Mouse (Mus musculus): ENCODE results near the gene Fam183b. TPM values are rescaled to one million over a fixed set of nuclear protein-coding genes. Genes with fewer than 3 reads are reported as not detected.
"Not testable (repeated sequence)": the region's sequence is repeated elsewhere in the genome, so short reads cannot be mapped to it uniquely, and the experiment has no call there.

Fam183b gene
- polyA plus RNA-seq (2014; fragmentation: Nextera tagmentation; extraction: Ambion mirVana) = 6.3 and 6.8 TPM in 2 replicates

DNA sequence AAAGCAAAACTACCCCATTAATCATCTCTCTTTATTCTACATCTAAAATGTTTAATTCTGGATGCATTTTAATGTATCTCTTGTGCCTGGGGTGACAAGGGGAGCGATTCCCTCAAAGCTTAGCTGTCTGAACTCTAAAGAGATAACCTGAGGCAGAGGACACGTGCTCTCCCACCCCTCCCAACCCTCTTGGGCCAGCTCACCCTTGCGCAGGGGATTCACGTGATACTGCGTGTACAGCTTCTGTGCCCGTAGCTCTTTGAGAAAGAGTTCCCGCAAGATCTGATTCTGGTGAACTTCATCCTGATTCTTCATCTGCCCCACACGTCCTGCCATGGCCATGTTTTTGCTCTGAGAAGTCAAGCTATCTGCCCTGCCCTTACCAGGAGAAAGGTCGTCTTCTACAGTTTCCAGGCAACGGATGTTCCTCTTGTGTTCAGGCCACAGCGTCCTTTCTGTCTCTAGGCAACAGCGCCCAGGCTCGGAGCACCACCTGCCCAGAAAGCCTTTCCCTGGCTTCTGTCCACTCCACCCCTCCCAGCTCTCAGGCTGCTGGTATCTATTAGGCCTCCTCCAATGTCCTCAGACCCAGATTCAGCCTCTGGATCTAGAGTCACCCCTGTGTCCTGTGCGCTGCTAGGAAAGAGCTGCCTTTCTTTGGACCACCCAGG lies at the start of gene Fam183b:
Gene Fam183b (minus strand): TSS at position 403 of the 671 bp plus-strand sequence.
- Histone ChIP-seq H3K27me3 (ENCODE audit: control insufficient read depth, insufficient read depth, low read length) (no peaks in the 10 kb centered on the region), H3K36me3 (ENCODE audit: control insufficient read depth, insufficient read depth, low read length) (no peaks in the 10 kb centered on the region), H3K9me3 (ENCODE audit: control insufficient read depth, low read length) (no peaks in the 10 kb centered on the region), H3K4me1 (ENCODE audit: control insufficient read depth, insufficient read depth, low read length) (peaks cover 10% of the 10 kb centered on the region; the same call in 1 of the 2 replicates), H3K4me3 (ENCODE audit: low read depth, low read length) (no peak within 1 kb of the TSS), H3K9ac (ENCODE audit: low read length) (0 out of 2 replicates have a peak within 1 kb of the TSS, but pooled peaks have one; percentile 11), H3K27ac (ENCODE audit: low read depth, low read length) (no peak within 1 kb of the TSS), H3K4me2 (ENCODE audit: low read depth) (peak within 1 kb of the TSS; percentile 22)
- ATAC-seq (ENCODE audit: insufficient read depth, low FRiP score, low TSS enrichment) (peak; percentile 55; the same call in 1 of the 2 replicates), DNase-seq (ENCODE audit: low spot score) (peak; percentile 46)
- WGBS = 42% methylated on average over 14 of the region's 14 CpGs

DNA sequence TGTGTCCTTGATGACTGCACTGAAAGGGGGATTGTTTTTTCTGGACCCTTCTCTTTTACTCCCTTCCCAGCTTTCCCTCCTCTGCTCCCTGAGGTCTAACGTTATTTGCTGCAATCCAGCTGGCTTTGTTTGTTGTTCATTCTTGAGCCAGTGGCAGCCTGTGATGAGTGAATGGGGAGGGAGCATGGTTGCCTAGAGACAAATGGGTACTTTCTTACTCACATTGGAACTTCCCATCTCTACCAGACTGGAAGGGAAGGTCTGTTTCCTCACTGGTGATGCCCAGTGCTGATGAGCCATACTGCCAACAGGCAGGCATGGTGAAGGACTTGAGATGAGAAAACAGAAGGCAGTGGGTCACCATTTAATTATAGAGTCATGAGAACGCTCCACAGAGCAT lies 48.0 kb upstream of the Fam183b start:
- WGBS = 77% methylated on average over 2 of the region's 2 CpGs
- ATAC-seq (ENCODE audit: insufficient read depth, low FRiP score, low TSS enrichment) (no peak), DNase-seq (ENCODE audit: low spot score) (no peak)
- Histone ChIP-seq H3K4me3 (ENCODE audit: low read depth, low read length) (no peak overlapping the region), H3K9me3 (ENCODE audit: control insufficient read depth, low read length) (no peaks in the 10 kb centered on the region), H3K27me3 (ENCODE audit: control insufficient read depth, insufficient read depth, low read length) (no peaks in the 10 kb centered on the region), H3K27ac (ENCODE audit: low read depth, low read length) (no peak overlapping the region), H3K9ac (ENCODE audit: low read length) (no peak overlapping the region), H3K4me2 (ENCODE audit: low read depth) (no peak overlapping the region), H3K4me1 (ENCODE audit: control insufficient read depth, insufficient read depth, low read length) (peaks cover 5% of the 10 kb centered on the region; the same call in 1 of the 2 replicates), H3K36me3 (ENCODE audit: control insufficient read depth, insufficient read depth, low read length) (peaks cover 10% of the 10 kb centered on the region; the same call in 1 of the 2 replicates)

DNA sequence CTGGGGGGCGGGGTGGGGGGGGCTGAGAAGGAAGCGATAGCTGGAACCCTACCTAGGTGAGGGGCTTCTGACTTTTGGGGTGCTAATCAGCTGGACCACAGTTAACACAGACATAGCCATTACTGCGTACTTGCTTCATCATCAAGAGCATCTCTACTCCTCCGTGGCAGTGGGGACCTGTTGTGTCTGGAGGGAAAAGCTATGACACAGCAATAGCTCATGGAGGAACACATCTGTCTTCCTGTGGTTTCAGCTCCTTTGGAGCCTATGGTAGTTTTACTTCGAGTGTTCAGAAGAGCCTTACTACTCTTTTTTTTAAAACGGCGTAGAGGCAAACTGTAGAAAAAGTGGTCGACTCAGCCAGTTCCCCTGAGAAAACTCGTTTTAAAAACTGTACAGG lies 45.9 kb upstream of the Fam183b start:
- H3K4me1 ChIP-seq (ENCODE audit: control insufficient read depth, insufficient read depth, low read length) = peaks cover 5% of the 10 kb centered on the region; the same call in 1 of the 2 replicates
- H3K9me3 ChIP-seq (ENCODE audit: control insufficient read depth, low read length) = no peaks in the 10 kb centered on the region
- peak overlapping the region; percentile 85 for H3K9ac ChIP-seq (ENCODE audit: low read length)
- no peak for ATAC-seq (ENCODE audit: insufficient read depth, low FRiP score, low TSS enrichment)
- no peak for DNase-seq (ENCODE audit: low spot score)
- no peaks in the 10 kb centered on the region for H3K27me3 ChIP-seq (ENCODE audit: control insufficient read depth, insufficient read depth, low read length)
- peaks cover 10% of the 10 kb centered on the region; the same call in 1 of the 2 replicates for H3K36me3 ChIP-seq (ENCODE audit: control insufficient read depth, insufficient read depth, low read length)
- H3K4me3 ChIP-seq (ENCODE audit: low read depth, low read length) = peak overlapping the region; percentile 81
- peak overlapping the region; percentile 89 for H3K4me2 ChIP-seq (ENCODE audit: low read depth)
- H3K27ac ChIP-seq (ENCODE audit: low read depth, low read length) = no peak overlapping the region
- 54% methylated on average over 9 of the region's 9 CpGs for WGBS

DNA sequence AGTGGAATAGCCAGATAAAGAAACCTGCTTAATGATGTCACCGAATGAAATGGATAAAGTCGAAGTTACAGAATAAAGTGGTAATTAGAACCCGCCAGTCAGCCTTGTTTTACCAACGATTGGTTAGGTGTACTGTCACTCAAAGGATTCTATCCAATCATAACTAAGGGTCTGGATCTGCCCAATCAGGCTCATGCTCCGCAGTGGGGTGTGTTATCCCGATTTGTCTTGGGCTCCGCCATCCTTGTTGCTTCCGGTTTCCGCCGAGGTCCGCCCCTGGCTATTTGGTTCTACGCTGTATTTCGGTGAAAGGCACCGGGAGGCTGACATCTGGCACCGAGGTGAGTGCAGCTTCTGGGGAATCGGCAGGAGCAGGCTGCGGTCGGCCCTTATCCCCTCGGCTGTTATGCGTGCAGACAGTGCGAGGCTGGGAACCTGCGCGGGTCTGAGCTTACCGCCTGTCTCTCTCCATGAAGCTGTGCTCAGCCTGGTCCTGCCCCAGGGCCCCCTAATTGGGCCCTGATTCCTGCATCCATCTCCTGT lies 45.2 kb upstream of the Fam183b start, which contains the start of gene Gm12258:
Gene Gm12258 (plus strand): TSS at position 240 of the 543 bp plus-strand sequence.
- Histone ChIP-seq H3K9me3 (ENCODE audit: control insufficient read depth, low read length) (no peaks in the 10 kb centered on the region), H3K36me3 (ENCODE audit: control insufficient read depth, insufficient read depth, low read length) (peaks cover 10% of the 10 kb centered on the region; the same call in 1 of the 2 replicates), H3K27ac (ENCODE audit: low read depth, low read length) (no peak within 1 kb of the TSS), H3K9ac (ENCODE audit: low read length) (peak within 1 kb of the TSS; percentile 85), H3K4me3 (ENCODE audit: low read depth, low read length) (peak within 1 kb of the TSS; percentile 81), H3K4me1 (ENCODE audit: control insufficient read depth, insufficient read depth, low read length) (peaks cover 5% of the 10 kb centered on the region; the same call in 1 of the 2 replicates), H3K4me2 (ENCODE audit: low read depth) (peak within 1 kb of the TSS; percentile 89), H3K27me3 (ENCODE audit: control insufficient read depth, insufficient read depth, low read length) (no peaks in the 10 kb centered on the region)
- DNase-seq (ENCODE audit: low spot score) = peak; percentile 88
- 1% methylated on average over 24 of the region's 24 CpGs for WGBS
- ATAC-seq (ENCODE audit: insufficient read depth, low FRiP score, low TSS enrichment) = peak; percentile 100

DNA sequence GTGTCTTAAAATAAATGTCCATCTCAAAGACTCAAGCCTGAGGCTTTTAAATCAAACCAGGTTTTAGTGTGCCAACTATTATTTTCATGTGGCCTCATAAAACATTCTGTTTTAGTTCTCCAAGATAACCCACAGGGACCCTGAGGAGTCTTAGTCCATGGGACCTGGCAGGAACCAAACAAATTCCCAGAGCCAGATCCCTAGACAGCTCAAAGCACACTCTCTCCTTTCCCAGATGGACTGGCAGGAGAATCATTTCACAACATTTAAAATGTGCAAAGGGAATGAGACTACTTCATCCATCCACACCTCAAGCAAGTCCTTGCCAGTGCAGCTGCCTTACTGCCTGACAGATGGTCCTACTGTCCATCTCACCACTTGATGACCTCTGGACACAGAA lies 37.2 kb upstream of the Fam183b start, which contains the start of gene Olfr311:
Gene Olfr311 (plus strand): TSS at position 301 of the 400 bp plus-strand sequence.
- not testable (repeated sequence) for H3K9ac ChIP-seq (ENCODE audit: low read length); H3K4me1 ChIP-seq (ENCODE audit: control insufficient read depth, insufficient read depth, low read length); H3K27ac ChIP-seq (ENCODE audit: low read depth, low read length); DNase-seq (ENCODE audit: low spot score); H3K36me3 ChIP-seq (ENCODE audit: control insufficient read depth, insufficient read depth, low read length); H3K9me3 ChIP-seq (ENCODE audit: control insufficient read depth, low read length); H3K4me3 ChIP-seq (ENCODE audit: low read depth, low read length); H3K27me3 ChIP-seq (ENCODE audit: control insufficient read depth, insufficient read depth, low read length); H3K4me2 ChIP-seq (ENCODE audit: low read depth); ATAC-seq (ENCODE audit: insufficient read depth, low FRiP score, low TSS enrichment)

DNA sequence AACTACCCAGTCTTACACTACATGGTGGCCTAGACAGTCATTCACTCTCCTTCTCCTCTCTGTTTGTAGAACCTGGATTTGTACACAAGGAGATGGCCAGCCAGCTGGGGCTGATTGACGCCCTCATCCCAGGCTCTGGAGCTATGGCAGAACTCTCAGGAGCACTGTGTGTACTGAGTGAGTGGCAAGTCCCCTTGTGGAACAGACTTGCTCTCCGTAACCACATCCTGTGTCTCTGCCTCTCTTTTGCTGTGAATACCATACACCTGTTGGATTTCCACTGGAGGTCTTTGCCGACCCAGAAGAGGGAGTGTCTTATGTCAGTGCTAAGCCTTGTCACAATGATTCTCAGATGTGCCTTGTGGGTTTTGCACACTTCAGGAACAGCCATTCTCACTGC lies 30.8 kb upstream of the Fam183b start:
- H3K9ac ChIP-seq (ENCODE audit: low read length); H3K9me3 ChIP-seq (ENCODE audit: control insufficient read depth, low read length); H3K4me1 ChIP-seq (ENCODE audit: control insufficient read depth, insufficient read depth, low read length); H3K36me3 ChIP-seq (ENCODE audit: control insufficient read depth, insufficient read depth, low read length); H3K27ac ChIP-seq (ENCODE audit: low read depth, low read length); H3K27me3 ChIP-seq (ENCODE audit: control insufficient read depth, insufficient read depth, low read length); DNase-seq (ENCODE audit: low spot score); H3K4me2 ChIP-seq (ENCODE audit: low read depth); H3K4me3 ChIP-seq (ENCODE audit: low read depth, low read length); ATAC-seq (ENCODE audit: insufficient read depth, low FRiP score, low TSS enrichment): not testable (repeated sequence)
- WGBS = 76% methylated on average over 3 of the region's 3 CpGs

DNA sequence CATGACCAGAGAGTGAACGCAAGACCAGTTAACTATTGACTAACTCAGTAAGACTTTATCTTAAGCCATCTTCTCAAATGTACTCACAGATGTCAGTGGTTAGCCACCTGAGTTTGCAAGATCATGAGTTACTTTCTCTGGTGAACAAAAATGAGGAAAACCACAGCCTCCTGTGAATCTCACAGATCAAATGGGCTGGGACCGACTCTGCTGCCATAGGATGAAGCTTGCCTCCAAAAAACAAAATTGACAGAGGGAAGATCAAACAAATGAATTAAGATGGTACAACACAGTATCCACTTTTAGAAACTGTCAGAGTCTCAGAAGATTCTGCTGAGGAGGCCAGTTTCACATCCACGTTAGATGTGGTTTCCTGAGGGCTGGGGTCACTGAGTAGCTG lies 28.0 kb upstream of the Fam183b start:
- WGBS = 77% methylated on average over 3 of the region's 3 CpGs
- Histone ChIP-seq H3K4me1 (ENCODE audit: control insufficient read depth, insufficient read depth, low read length) (no peaks in the 10 kb centered on the region), H3K27ac (ENCODE audit: low read depth, low read length) (no peak overlapping the region), H3K9ac (ENCODE audit: low read length) (no peak overlapping the region), H3K4me3 (ENCODE audit: low read depth, low read length) (no peak overlapping the region), H3K27me3 (ENCODE audit: control insufficient read depth, insufficient read depth, low read length) (no peaks in the 10 kb centered on the region), H3K4me2 (ENCODE audit: low read depth) (no peak overlapping the region), H3K9me3 (ENCODE audit: control insufficient read depth, low read length) (no peaks in the 10 kb centered on the region), H3K36me3 (ENCODE audit: control insufficient read depth, insufficient read depth, low read length) (no peaks in the 10 kb centered on the region)
- no peak for ATAC-seq (ENCODE audit: insufficient read depth, low FRiP score, low TSS enrichment)
- DNase-seq (ENCODE audit: low spot score) = no peak

DNA sequence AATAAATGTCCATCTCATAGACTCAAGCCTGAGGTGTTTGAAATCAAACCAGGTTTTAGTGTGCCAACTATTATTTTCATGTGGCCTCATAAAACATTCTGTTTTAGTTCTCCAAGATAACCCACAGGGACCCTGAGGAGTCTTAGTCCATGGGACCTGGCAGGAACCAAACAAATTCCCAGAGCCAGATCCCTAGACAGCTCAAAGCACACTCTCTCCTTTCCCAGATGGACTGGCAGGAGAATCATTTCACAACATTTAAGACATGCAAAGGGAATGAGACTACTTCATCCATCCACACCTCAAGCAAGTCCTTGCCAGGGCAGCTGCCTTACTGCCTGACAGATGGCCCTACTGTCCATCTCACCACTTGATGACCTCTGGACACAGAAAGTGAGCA lies 27.2 kb upstream of the Fam183b start, which contains the start of gene Olfr312:
Gene Olfr312 (plus strand): TSS at position 301 of the 400 bp plus-strand sequence.
- H3K27ac ChIP-seq (ENCODE audit: low read depth, low read length); H3K4me3 ChIP-seq (ENCODE audit: low read depth, low read length); H3K36me3 ChIP-seq (ENCODE audit: control insufficient read depth, insufficient read depth, low read length); H3K27me3 ChIP-seq (ENCODE audit: control insufficient read depth, insufficient read depth, low read length); H3K9me3 ChIP-seq (ENCODE audit: control insufficient read depth, low read length); DNase-seq (ENCODE audit: low spot score); H3K4me1 ChIP-seq (ENCODE audit: control insufficient read depth, insufficient read depth, low read length); H3K4me2 ChIP-seq (ENCODE audit: low read depth); H3K9ac ChIP-seq (ENCODE audit: low read length); ATAC-seq (ENCODE audit: insufficient read depth, low FRiP score, low TSS enrichment): not testable (repeated sequence)

DNA sequence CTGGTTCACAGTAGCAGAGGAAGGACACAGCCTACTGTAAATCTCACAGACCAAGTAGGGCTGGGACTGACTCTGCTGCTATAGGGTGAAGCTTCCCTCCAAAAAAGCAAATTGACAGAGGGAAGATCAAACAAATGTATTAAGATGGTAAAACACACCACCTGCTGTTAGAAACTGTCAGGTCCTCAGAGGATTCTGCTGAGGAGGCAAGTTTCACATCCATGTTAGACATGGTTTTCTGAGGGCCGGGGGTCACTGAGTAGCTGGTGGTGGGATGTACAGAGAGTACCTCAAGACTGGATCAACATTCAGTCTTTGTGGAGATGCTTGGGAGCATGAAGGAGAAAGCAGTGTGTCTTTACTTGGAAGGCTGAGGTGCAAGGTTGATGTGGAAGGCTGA lies 13.9 kb upstream of the Fam183b start:
- no peak for DNase-seq (ENCODE audit: low spot score)
- no peak overlapping the region for H3K27ac ChIP-seq (ENCODE audit: low read depth, low read length)
- no peak overlapping the region for H3K9ac ChIP-seq (ENCODE audit: low read length)
- no peak overlapping the region for H3K4me2 ChIP-seq (ENCODE audit: low read depth)
- no peak for ATAC-seq (ENCODE audit: insufficient read depth, low FRiP score, low TSS enrichment)
- no peak overlapping the region for H3K4me3 ChIP-seq (ENCODE audit: low read depth, low read length)
- no peaks in the 10 kb centered on the region for H3K4me1 ChIP-seq (ENCODE audit: control insufficient read depth, insufficient read depth, low read length)
- no peaks in the 10 kb centered on the region for H3K27me3 ChIP-seq (ENCODE audit: control insufficient read depth, insufficient read depth, low read length)
- no peaks in the 10 kb centered on the region for H3K36me3 ChIP-seq (ENCODE audit: control insufficient read depth, insufficient read depth, low read length)
- 95% methylated on average over 1 of the region's 1 CpGs for WGBS
- no peaks in the 10 kb centered on the region for H3K9me3 ChIP-seq (ENCODE audit: control insufficient read depth, low read length)

All from neural tube, embryonic 11.5 days (tissue).